Mouse (Mus musculus) cerebellum, adult 2 months (tissue): ENCODE results near the gene 2200002D01Rik. TPM values are rescaled to one million over a fixed set of nuclear protein-coding genes. Genes with fewer than 3 reads are reported as not detected.
"Not testable (repeated sequence)": the region's sequence is repeated elsewhere in the genome, so short reads cannot be mapped to it uniquely, and the experiment has no call there.

ENCODE experiments used
- DNase-seq, 2 experiments: peaks; one replicate each; pipeline ENCODE4 v3.0.0; 2021
- H3K27ac ChIP-seq: fragments of 200-500 bp; 2 replicates; pipeline ENCODE4 v1.5.1; 2012; ENCODE audit warnings: low read length, control low read depth, inconsistent platforms; ENCODE audit not compliant: insufficient read depth
- H3K27me3 ChIP-seq: fragments of 200-500 bp; 2 replicates; pipeline ENCODE4 v1.6.1; 2012; ENCODE audit warnings: inconsistent platforms, mild to moderate bottlenecking, low read length, moderate library complexity; ENCODE audit not compliant: control insufficient read depth, insufficient read depth
- H3K4me1 ChIP-seq: fragments of 200-500 bp; 2 replicates; pipeline ENCODE4 v1.6.1; 2011; ENCODE audit warnings: low read length; ENCODE audit not compliant: control insufficient read depth, insufficient read depth
- H3K4me3 ChIP-seq: fragments of 200-500 bp; replicated peaks from 2 replicates; pipeline ENCODE3; 2011; ENCODE audit warnings: mild to moderate bottlenecking, low read depth, low read length, control low read depth; ENCODE audit not compliant: insufficient read depth
- CTCF ChIP-seq: fragments of 200-500 bp; IDR thresholded peaks from 2 replicates; pipeline ENCODE4 v1.5.1; 2011; ENCODE audit warnings: low read depth, mild to moderate bottlenecking, control low read depth, low read length, moderate library complexity, borderline replicate concordance; ENCODE audit not compliant: insufficient read depth
- POLR2A ChIP-seq: fragments of 200-500 bp; IDR thresholded peaks from 2 replicates; pipeline ENCODE4 v1.6.1; 2011; ENCODE audit warnings: low read length, control low read depth, borderline replicate concordance; ENCODE audit not compliant: insufficient read depth
- WGBS: fragments of 180-500 bp; shearing (Covaris S2); methylation state at CpG from one replicate; pipeline ENCODE4 v1.1.7; 2018; 5-methylcytosine and 5-hydroxymethylcytosine counted together
- polyA plus RNA-seq: library from polyadenylated mRNA; depleted of rRNA; stranded (reverse); fragments of >200 nt; gene quantifications from 2 replicates; pipeline ENCODE4 v1.2.3, GENCODE M21; 2012; rRNA removed

2200002D01Rik gene
- polyA plus RNA-seq, 1 experiment = 0.38 TPM

GRCm38 (mm10) chr7:29212199-29212765, 36.0 kb downstream of the 2200002D01Rik start:
- no peak overlapping the region for H3K4me3 ChIP-seq
- no peak for DNase-seq
- H3K4me1 ChIP-seq = no peaks in the 10 kb centered on the region
- H3K27ac ChIP-seq = no peak overlapping the region
- TF ChIP-seq CTCF = no peak
- no peak for TF ChIP-seq POLR2A
- no peaks in the 10 kb centered on the region for H3K27me3 ChIP-seq
- 31% methylated on average over 26 of the region's 26 CpGs for WGBS

- TF ChIP-seq CTCF = no peak
- TF ChIP-seq POLR2A = no peak
- 5% methylated on average over 34 of the region's 34 CpGs for WGBS
- peak; percentile 41 to 42 for DNase-seq
- Histone ChIP-seq H3K4me3 (peak overlapping the region; percentile 46), H3K27ac (no peak overlapping the region), H3K4me1 (no peaks in the 10 kb centered on the region), H3K27me3 (no peaks in the 10 kb centered on the region)
These were observed 36.7 kb downstream of the 2200002D01Rik start for GRCm38 (mm10) chr7:29211415-29212198.

- DNase-seq, H3K27me3 ChIP-seq, H3K4me1 ChIP-seq, H3K27ac ChIP-seq: not testable (repeated sequence)
- peak overlapping the region; percentile 46 for H3K4me3 ChIP-seq
- WGBS = 22% methylated on average over 15 of the region's 15 CpGs
These were observed 37.3 kb downstream of the 2200002D01Rik start for GRCm38 (mm10) chr7:29211013-29211412.

- H3K27ac ChIP-seq = no peak overlapping the region
- DNase-seq = no peak
- H3K27me3 ChIP-seq = no peaks in the 10 kb centered on the region
- 81% methylated on average over 6 of the region's 6 CpGs for WGBS
- no peaks in the 10 kb centered on the region for H3K4me1 ChIP-seq
- no peak overlapping the region for H3K4me3 ChIP-seq
- TF ChIP-seq CTCF (no peak), POLR2A (no peak)
These were observed 45.7 kb downstream of the 2200002D01Rik start for GRCm38 (mm10) chr7:29202577-29202976.

Other genes starting within 250 kb of the 2200002D01Rik start
- 9.5 and 12.1 TPM in 2 replicates for gene Ryr1, start 123.3 kb downstream of the 2200002D01Rik start, polyA plus RNA-seq
- 1.2 and 1.5 TPM in 2 replicates for gene Rasgrp4, start 113.6 kb downstream of the 2200002D01Rik start, polyA plus RNA-seq
- 76.2 and 81.4 TPM in 2 replicates for gene Fam98c, start 92.2 kb downstream of the 2200002D01Rik start, polyA plus RNA-seq
- gene Ggn, start 78.3 kb downstream of the 2200002D01Rik start, polyA plus RNA-seq = 0.86 and 1.1 TPM in 2 replicates
- gene Spred3, start 78.1 kb downstream of the 2200002D01Rik start, polyA plus RNA-seq = 22.5 and 25.4 TPM in 2 replicates
- gene Psmd8, start 67.8 kb downstream of the 2200002D01Rik start, polyA plus RNA-seq = 239 and 249 TPM in 2 replicates
- 1.0 and 1.2 TPM in 2 replicates for gene Catsperg1, start 34.4 kb downstream of the 2200002D01Rik start, polyA plus RNA-seq
- 0.57 and 0.62 TPM in 2 replicates for gene Kcnk6, start 16.0 kb downstream of the 2200002D01Rik start, polyA plus RNA-seq
- 131 and 143 TPM in 2 replicates for gene Yif1b, start 10.1 kb downstream of the 2200002D01Rik start, polyA plus RNA-seq
- 46.2 and 54.9 TPM in 2 replicates for gene Spint2, start 33.4 kb upstream of the 2200002D01Rik start, polyA plus RNA-seq
- 81.8 and 99.7 TPM in 2 replicates for gene Ppp1r14a, start 40.8 kb upstream of the 2200002D01Rik start, polyA plus RNA-seq
- 28.3 and 29.8 TPM in 2 replicates for gene Dpf1, start 55.5 kb upstream of the 2200002D01Rik start, polyA plus RNA-seq